Mouse (Mus musculus): ENCODE measurements at regions not wholly inside any gene's neighbourhood (a gene's known extent, or its start where the extent isn't known, plus 50 kb on each side); places are given as distances from the start of the nearest gene placed in this dataset.

- Histone ChIP-seq H3K36me3 (ENCODE audit: control insufficient read depth, insufficient read depth, low read length) (no peaks in the 10 kb centered on the region), H3K4me3 (ENCODE audit: insufficient read depth, low read depth, low read length) (no peak overlapping the region), H3K4me1 (ENCODE audit: control insufficient read depth, insufficient read depth, low read length) (no peaks in the 10 kb centered on the region), H3K27me3 (replicated peaks; ENCODE audit: control insufficient read depth, insufficient read depth, low read length) (no peaks in the 10 kb centered on the region), H3K27ac (ENCODE audit: insufficient read depth, low read depth, low read length) (no peak overlapping the region)
- peak; percentile 35 for DNase-seq
- WGBS = 70% methylated on average over 8 of the region's 8 CpGs
- TF ChIP-seq POLR2A (IDR thresholded peaks at IDR 0.05; ENCODE audit: low read depth, low read length) (no peak), CTCF (conservative IDR thresholded peaks at IDR 0.05; ENCODE audit: insufficient read depth, insufficient read length, low read depth, low read length) (peak; percentile 18; the same call in 1 of the 2 replicates)
Measured at GRCm38 (mm10) chr10:37260791-37261488, 122.2 kb upstream of the Marcks start.

- TF ChIP-seq POLR2A (IDR thresholded peaks at IDR 0.05; ENCODE audit: low read depth, low read length) (no peak), CTCF (conservative IDR thresholded peaks at IDR 0.05; ENCODE audit: insufficient read depth, insufficient read length, low read depth, low read length) (no peak)
- DNase-seq = no peak
- Histone ChIP-seq H3K4me1 (ENCODE audit: control insufficient read depth, insufficient read depth, low read length) (no peaks in the 10 kb centered on the region), H3K27me3 (replicated peaks; ENCODE audit: control insufficient read depth, insufficient read depth, low read length) (no peaks in the 10 kb centered on the region), H3K4me3 (ENCODE audit: insufficient read depth, low read depth, low read length) (no peak overlapping the region), H3K27ac (ENCODE audit: insufficient read depth, low read depth, low read length) (no peak overlapping the region), H3K36me3 (ENCODE audit: control insufficient read depth, insufficient read depth, low read length) (no peaks in the 10 kb centered on the region)
- 94% methylated on average over 3 of the region's 3 CpGs for WGBS
Measured at GRCm38 (mm10) chr10:37259186-37259585, 120.5 kb upstream of the Marcks start.

GRCm38 (mm10) chr10:37257544-37257943 is 118.8 kb upstream of the Marcks start:
- Histone ChIP-seq H3K27ac (ENCODE audit: insufficient read depth, low read depth, low read length) (no peak overlapping the region), H3K4me3 (ENCODE audit: insufficient read depth, low read depth, low read length) (no peak overlapping the region), H3K36me3 (ENCODE audit: control insufficient read depth, insufficient read depth, low read length) (no peaks in the 10 kb centered on the region), H3K27me3 (replicated peaks; ENCODE audit: control insufficient read depth, insufficient read depth, low read length) (no peaks in the 10 kb centered on the region), H3K4me1 (ENCODE audit: control insufficient read depth, insufficient read depth, low read length) (no peaks in the 10 kb centered on the region)
- no peak for TF ChIP-seq POLR2A (IDR thresholded peaks at IDR 0.05; ENCODE audit: low read depth, low read length)
- TF ChIP-seq CTCF (conservative IDR thresholded peaks at IDR 0.05; ENCODE audit: insufficient read depth, insufficient read length, low read depth, low read length) = no peak
- DNase-seq = no peak
- WGBS = 66% methylated on average over 6 of the region's 6 CpGs

- TF ChIP-seq CTCF (conservative IDR thresholded peaks at IDR 0.05; ENCODE audit: insufficient read depth, insufficient read length, low read depth, low read length) (no peak), POLR2A (IDR thresholded peaks at IDR 0.05; ENCODE audit: low read depth, low read length) (no peak)
- DNase-seq = no peak
- Histone ChIP-seq H3K27ac (ENCODE audit: insufficient read depth, low read depth, low read length) (no peak overlapping the region), H3K4me3 (ENCODE audit: insufficient read depth, low read depth, low read length) (no peak overlapping the region), H3K4me1 (ENCODE audit: control insufficient read depth, insufficient read depth, low read length) (no peaks in the 10 kb centered on the region), H3K36me3 (ENCODE audit: control insufficient read depth, insufficient read depth, low read length) (no peaks in the 10 kb centered on the region), H3K27me3 (replicated peaks; ENCODE audit: control insufficient read depth, insufficient read depth, low read length) (no peaks in the 10 kb centered on the region)
- WGBS = 84% methylated on average over 6 of the region's 6 CpGs
Measured at GRCm38 (mm10) chr10:37250934-37251521, 112.3 kb upstream of the Marcks start.

GRCm38 (mm10) chr10:37250157-37250556 is 111.4 kb upstream of the Marcks start:
- Histone ChIP-seq H3K4me1 (ENCODE audit: control insufficient read depth, insufficient read depth, low read length) (no peaks in the 10 kb centered on the region), H3K4me3 (ENCODE audit: insufficient read depth, low read depth, low read length) (no peak overlapping the region), H3K27me3 (replicated peaks; ENCODE audit: control insufficient read depth, insufficient read depth, low read length) (no peaks in the 10 kb centered on the region), H3K27ac (ENCODE audit: insufficient read depth, low read depth, low read length) (no peak overlapping the region), H3K36me3 (ENCODE audit: control insufficient read depth, insufficient read depth, low read length) (no peaks in the 10 kb centered on the region)
- DNase-seq = peak; percentile 64
- 18% methylated on average over 2 of the region's 2 CpGs for WGBS
- TF ChIP-seq POLR2A (IDR thresholded peaks at IDR 0.05; ENCODE audit: low read depth, low read length) (no peak), CTCF (conservative IDR thresholded peaks at IDR 0.05; ENCODE audit: insufficient read depth, insufficient read length, low read depth, low read length) (no peak)

GRCm38 (mm10) chr10:37249511-37249910 is 110.8 kb upstream of the Marcks start:
- Histone ChIP-seq H3K36me3 (ENCODE audit: control insufficient read depth, insufficient read depth, low read length) (no peaks in the 10 kb centered on the region), H3K27me3 (replicated peaks; ENCODE audit: control insufficient read depth, insufficient read depth, low read length) (no peaks in the 10 kb centered on the region), H3K4me3 (ENCODE audit: insufficient read depth, low read depth, low read length) (no peak overlapping the region), H3K27ac (ENCODE audit: insufficient read depth, low read depth, low read length) (no peak overlapping the region; the same call in 1 of the 2 replicates), H3K4me1 (ENCODE audit: control insufficient read depth, insufficient read depth, low read length) (no peaks in the 10 kb centered on the region)
- TF ChIP-seq CTCF (conservative IDR thresholded peaks at IDR 0.05; ENCODE audit: insufficient read depth, insufficient read length, low read depth, low read length) (no peak), POLR2A (IDR thresholded peaks at IDR 0.05; ENCODE audit: low read depth, low read length) (no peak)
- DNase-seq = no peak
- 71% methylated on average over 4 of the region's 4 CpGs for WGBS

- TF ChIP-seq CTCF (conservative IDR thresholded peaks at IDR 0.05; ENCODE audit: insufficient read depth, insufficient read length, low read depth, low read length) (no peak), POLR2A (IDR thresholded peaks at IDR 0.05; ENCODE audit: low read depth, low read length) (no peak)
- no peak for DNase-seq
- no peaks in the 10 kb centered on the region for H3K36me3 ChIP-seq (ENCODE audit: control insufficient read depth, insufficient read depth, low read length)
- no peaks in the 10 kb centered on the region for H3K27me3 ChIP-seq (replicated peaks; ENCODE audit: control insufficient read depth, insufficient read depth, low read length)
- H3K4me3 ChIP-seq (ENCODE audit: insufficient read depth, low read depth, low read length) = no peak overlapping the region
- H3K27ac ChIP-seq (ENCODE audit: insufficient read depth, low read depth, low read length) = no peak overlapping the region
- no peaks in the 10 kb centered on the region for H3K4me1 ChIP-seq (ENCODE audit: control insufficient read depth, insufficient read depth, low read length)
Measured at GRCm38 (mm10) chr10:37247121-37247520, 108.4 kb upstream of the Marcks start.

Data from kidney, adult 2 months (tissue).